Mouse (Mus musculus): Measurements from ENCODE around the gene Apol10b. TPM values are rescaled to one million over a fixed set of nuclear protein-coding genes. Genes with fewer than 3 reads are reported as not detected.
"Not testable (repeated sequence)": the region's sequence is repeated elsewhere in the genome, so short reads cannot be mapped to it uniquely, and the experiment has no call there.

Gene Apol10b
- under 1 TPM; 0.17 to 0.88 (median 0.53) TPM for total RNA-seq (2022)

DNA sequence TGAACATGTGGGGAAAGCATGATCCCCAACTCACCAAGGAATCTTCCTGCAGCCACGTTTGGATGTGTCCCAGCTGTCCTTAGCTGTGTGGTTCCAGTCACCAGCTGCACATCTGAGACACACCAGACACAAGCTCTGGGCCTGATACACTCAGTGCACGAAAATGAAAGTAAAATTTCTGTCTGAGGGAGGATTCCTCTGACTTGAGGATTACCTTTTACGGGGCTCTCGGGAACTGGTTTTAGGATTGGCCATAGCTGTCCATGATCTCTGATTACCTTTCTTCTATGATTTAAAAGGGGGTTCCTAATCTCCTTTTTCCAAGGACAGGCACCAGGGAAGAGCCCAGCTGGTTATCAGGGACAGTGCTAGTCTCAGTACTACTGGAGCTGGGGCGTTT lies at the start of gene Apol10b:
Gene Apol10b (minus strand): TSS at position 165 of the 400 bp plus-strand sequence.
- DNase-seq (ENCODE audit: low spot score in 2 of 2): no peak

GRCm38 (mm10) chr15:77643176-77643575 lies 47.3 kb upstream of the Apol10b start, which contains the start of gene Apol11b:
Gene Apol11b (minus strand): TSS chr15:77643286.
- not testable (repeated sequence) for DNase-seq (ENCODE audit: low spot score in 2 of 2)

- DNase-seq (ENCODE audit: low spot score in 2 of 2): not testable (repeated sequence)
These were observed 33.9 kb upstream of the Apol10b start for GRCm38 (mm10) chr15:77629822-77630221.

DNA sequence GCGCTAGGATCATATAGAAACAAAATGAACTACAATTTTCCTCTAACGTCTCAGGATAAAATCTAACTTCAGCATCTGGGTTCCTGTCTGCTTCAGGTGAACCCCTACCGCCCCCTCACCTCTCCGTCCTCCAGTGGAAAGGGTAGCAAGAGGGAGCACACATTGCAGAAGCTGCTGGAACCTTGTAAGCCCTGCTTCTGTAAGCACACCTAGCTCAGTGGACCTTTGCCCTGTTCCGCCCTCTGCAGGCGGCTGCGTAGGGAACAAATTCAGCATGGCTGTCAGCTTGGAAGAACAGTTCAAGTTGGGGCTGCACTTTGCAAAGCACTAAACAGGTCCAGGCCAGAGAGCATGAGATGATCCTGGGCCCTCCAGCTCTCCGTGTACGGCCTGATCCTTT lies 32.7 kb upstream of the Apol10b start:
- not testable (repeated sequence) for DNase-seq (ENCODE audit: low spot score in 2 of 2)

GRCm38 (mm10) chr15:77626471-77626870 lies 30.5 kb upstream of the Apol10b start:
- DNase-seq (ENCODE audit: low spot score in 2 of 2): not testable (repeated sequence)

- DNase-seq (ENCODE audit: low spot score in 2 of 2): no peak
These were observed 28.8 kb upstream of the Apol10b start for GRCm38 (mm10) chr15:77624710-77625109.

- DNase-seq (ENCODE audit: low spot score in 2 of 2): no peak
These were observed 10.1 kb upstream of the Apol10b start for GRCm38 (mm10) chr15:77606069-77606468.

DNA sequence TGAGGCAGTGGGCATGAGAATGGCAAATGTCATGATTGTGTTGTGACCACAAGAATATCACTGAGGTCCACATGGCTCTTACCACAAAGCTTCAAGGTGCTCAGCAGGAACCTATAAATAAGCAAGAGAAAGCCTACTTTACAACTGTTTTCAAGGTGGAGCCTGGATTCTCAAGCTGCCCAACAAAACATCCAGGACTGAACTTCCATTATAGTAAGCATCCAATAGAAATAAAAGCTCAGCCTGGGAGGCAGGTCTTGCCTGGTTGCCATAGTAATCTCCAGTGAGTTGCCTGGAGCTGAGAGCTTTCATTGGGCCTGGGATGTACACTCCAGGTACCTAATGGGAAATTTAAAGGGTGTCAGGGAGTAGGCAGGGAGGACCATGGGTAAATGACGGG lies 3.0 kb upstream of the Apol10b start, which contains the start of gene Gm36245:
Gene Gm36245 (plus strand): TSS at position 301 of the 400 bp plus-strand sequence.
- no peak for DNase-seq (ENCODE audit: low spot score in 2 of 2)

GRCm38 (mm10) chr15:77598429-77598828 lies 2.5 kb upstream of the Apol10b start:
- DNase-seq (ENCODE audit: low spot score in 2 of 2): no peak

DNA sequence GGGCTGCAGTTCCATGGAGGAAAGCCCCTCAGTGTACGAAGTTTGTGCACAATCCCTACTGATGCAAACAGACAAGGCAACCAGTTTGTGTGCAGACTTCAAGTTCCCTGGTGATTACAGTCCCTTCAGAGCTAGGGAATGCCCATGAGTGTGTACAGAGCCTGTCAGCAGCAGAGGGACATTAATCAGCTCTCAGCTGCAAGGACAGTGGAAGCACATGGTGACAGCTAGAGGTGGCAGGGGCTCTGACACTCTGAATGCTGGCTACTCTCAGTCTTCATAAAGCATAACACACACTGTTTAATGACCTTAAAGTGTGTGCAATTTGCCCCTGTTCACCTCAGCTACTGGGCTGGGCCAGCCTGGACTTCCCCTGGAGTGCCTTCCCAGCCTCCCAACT lies 2.4 kb downstream of the Apol10b start:
- no peak for DNase-seq (ENCODE audit: low spot score in 2 of 2)

GRCm38 (mm10) chr15:77590881-77591280 lies 5.0 kb downstream of the Apol10b start:
- DNase-seq (ENCODE audit: low spot score in 2 of 2): no peak

DNA sequence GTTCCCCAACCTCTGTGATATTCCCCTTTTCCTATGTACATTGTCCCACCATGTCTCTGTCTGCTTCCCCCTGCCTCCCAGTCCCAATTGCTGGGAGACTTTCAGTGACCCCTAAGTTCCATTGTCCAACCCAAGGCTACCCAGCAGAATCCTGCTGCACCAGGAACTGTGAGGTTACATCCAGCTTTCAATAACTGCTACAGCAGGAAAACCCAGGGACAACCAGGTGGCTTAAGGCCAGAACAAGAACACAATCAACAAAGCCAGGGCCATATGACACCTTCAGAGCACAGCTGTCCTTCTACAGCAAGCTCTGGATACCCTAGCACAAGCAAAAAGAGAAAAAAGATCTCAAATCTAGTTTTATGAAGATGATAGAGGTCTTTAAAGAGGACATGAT lies 6.9 kb downstream of the Apol10b start:
- DNase-seq (ENCODE audit: low spot score in 2 of 2): no peak

DNA sequence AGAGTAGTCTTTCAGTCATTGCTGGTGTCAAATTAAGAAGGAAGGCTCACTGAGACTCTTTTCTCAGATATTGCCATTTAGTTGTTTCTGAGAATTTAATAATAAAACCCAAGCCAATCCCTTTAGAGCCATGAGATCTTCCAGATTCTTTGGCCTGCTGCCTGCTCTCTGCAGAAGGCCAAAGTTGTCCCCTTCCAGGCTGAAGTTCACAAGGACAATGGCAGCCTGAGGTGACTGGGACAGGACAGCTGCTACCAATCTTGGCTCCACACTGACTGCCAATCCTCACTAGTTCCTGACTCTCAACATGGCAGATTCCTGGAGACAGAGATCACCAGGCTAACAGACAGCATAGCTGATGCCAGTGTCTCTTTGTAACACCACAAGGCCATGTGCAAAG lies 8.9 kb downstream of the Apol10b start:
- no peak for DNase-seq (ENCODE audit: low spot score in 2 of 2)

GRCm38 (mm10) chr15:77581681-77582080 lies 14.2 kb downstream of the Apol10b start:
- peak in 1 of 2 experiments; percentile 30 for DNase-seq (ENCODE audit: low spot score in 2 of 2)

DNA sequence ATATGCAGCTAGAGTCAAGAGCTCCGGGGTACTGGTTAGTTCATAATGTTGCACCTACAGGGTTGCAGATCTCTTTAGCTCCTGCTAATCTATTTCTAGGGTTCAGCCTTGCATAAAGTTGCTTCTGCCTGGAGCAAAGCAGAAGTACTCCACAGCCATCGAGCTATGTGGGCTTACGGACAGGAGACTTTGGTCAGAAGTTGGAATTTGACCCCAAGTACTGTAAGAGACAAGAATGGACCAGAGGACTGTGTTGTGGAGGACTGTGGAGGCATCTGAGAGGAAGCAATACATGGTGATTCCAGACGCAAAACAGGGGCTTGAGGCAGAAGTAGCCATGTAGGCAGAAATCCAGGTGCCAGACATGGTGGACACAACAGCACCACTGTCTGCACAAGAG lies 16.6 kb downstream of the Apol10b start:
- DNase-seq (ENCODE audit: low spot score in 2 of 2): no peak

DNA sequence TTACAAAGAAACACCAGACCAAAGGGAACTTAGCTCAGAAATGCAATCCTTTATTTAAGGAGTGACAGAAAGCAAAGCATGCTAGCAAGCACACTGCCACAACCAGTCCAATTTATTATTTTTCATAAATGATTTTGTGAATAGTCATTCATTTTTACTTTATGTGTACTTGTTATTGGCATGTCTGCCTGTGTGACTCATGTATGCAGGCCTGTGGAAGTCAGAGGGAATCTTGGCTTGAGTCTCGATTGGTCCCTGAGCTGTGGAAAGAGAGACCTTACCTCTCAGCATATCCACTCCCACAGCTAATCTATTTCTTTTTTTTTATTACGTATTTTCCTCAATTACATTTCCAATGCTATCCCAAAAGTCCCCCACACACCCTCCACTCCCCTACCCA lies 17.1 kb downstream of the Apol10b start:
- DNase-seq (ENCODE audit: low spot score in 2 of 2): no peak

DNA sequence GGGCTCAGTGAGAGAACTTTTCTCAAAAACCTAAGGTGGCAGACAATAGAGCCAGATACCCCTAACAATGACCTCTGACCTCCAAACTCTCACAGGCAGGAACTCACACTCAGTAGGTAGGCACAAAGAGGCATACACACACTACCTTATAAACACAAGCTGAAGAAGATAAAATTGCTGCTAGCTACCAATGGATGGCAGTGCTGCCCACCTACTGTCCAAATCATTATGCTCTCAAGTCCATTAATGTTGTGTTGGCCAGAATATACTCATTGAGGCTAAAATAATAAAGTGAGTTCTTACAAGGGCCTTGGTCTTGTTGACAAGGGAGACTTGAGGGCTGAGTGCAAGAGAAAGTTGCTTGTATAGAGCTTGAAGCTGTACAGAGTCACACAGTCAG lies 32.7 kb downstream of the Apol10b start:
- no peak for DNase-seq (ENCODE audit: low spot score in 2 of 2)

GRCm38 (mm10) chr15:77561792-77562191 lies 34.1 kb downstream of the Apol10b start, which contains the start of gene 1700025B11Rik:
Gene 1700025B11Rik (minus strand): TSS chr15:77561892.
- DNase-seq (ENCODE audit: low spot score in 2 of 2): no peak

DNA sequence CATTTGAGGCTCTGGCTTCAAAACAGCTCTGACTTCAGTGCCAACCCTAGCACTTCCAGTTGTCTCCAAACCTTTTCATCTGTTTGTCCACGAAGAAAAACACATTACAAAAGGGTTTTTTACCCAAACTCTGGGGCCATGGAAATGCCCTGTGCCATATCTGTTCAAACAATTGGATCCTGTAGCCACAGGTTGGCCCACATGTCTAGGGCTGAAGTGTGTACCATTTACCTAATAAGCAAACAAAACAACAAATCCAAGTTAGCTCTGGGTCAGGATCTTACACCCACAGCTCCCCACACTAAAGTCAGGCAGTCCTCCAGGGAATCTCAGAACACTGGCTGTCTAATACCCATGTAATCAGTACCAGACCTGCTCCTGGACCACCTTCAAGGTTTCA lies 56.7 kb downstream of the Apol10b start:
- not testable (repeated sequence) for DNase-seq (ENCODE audit: low spot score in 2 of 2)

Other genes with a start within 250 kb of the Apol10b start
- gene Apol7a, start 197.0 kb downstream of the Apol10b start, total RNA-seq (2022): 1 to 10 TPM in 3 of 4 experiments, under 1 TPM in 1; 0.80 to 1.6 (median 1.3) TPM
- under 1 TPM in 1 of 4 experiments, not detected in 3; 0.18 TPM for gene Apol9a, start 185.0 kb downstream of the Apol10b start, total RNA-seq (2022)
- gene Apol7b, start 148.6 kb downstream of the Apol10b start, total RNA-seq (2022): under 1 TPM in 3 of 4 experiments, not detected in 1; 0.25 to 0.65 (median 0.31) TPM
- gene Apol10a, start 119.1 kb downstream of the Apol10b start, total RNA-seq (2022): not detected
- gene Apol11a, start 87.9 kb downstream of the Apol10b start, total RNA-seq (2022): not detected
- not detected for gene Apol7c, start 62.8 kb downstream of the Apol10b start, total RNA-seq (2022)
- not detected for gene 1700025B11Rik, start 34.2 kb downstream of the Apol10b start, total RNA-seq (2022)
- not detected for gene Gm36245, start 3.1 kb upstream of the Apol10b start, total RNA-seq (2022)
- gene Apol11b, start 47.2 kb upstream of the Apol10b start, total RNA-seq (2022): under 1 TPM in 1 of 4 experiments, not detected in 3; 0.13 TPM
- gene Apol7e, start 102.7 kb upstream of the Apol10b start, total RNA-seq (2022): not detected
- gene Apol9b, start 132.9 kb upstream of the Apol10b start, total RNA-seq (2022): not detected
- under 1 TPM in 2 of 4 experiments, not detected in 2; 0.63 to 0.86 TPM for gene Apol8, start 160.9 kb upstream of the Apol10b start, total RNA-seq (2022)
- 10 to 100 TPM; 33.4 to 51.3 (median 39.4) TPM for gene Myh9, start 246.1 kb upstream of the Apol10b start, total RNA-seq (2022)

Measured in gastrocnemius, adult 8-10 months (tissue).